In the genomic region with DNA sequence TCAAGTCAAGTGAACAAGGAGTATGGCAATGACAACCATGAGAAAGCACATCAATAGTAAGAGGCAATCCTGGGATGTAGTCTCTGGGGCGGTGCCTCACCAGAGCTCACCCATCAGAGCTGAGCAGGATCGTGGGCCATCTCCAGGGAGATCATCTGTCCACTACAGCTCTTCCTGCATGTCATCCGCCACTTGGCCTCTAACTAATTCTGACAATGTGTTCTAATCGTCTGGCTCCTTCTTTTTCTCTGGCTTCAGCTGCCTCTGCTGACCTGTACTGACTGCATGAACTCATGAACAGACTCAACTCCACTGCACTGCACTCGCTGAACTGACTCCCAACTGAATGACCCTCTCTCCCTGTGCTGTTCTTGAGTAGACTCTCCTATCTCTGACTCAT, we compare ENCODE assay signal across 30 mouse cellular contexts.
"Had no signal": no experiment of that assay in that cellular context is flagged by ENCODE, and none has a peak within 500 bp of the region (broad histone marks: within the 10 kb centered on the region; RNA-seq: fewer than 3 reads in every experiment).

No protein-coding gene starts in this region.

- ATAC-seq: liver, embryonic 12.5 days; liver, postnatal 0 days; lung, postnatal 0 days; midbrain, embryonic 15.5 days; midbrain, embryonic 16.5 days had no signal

- DNase-seq: left cerebral cortex, postnatal 4 days; liver; liver, embryonic 13.5 days; liver, postnatal 0 days; lung, adult 18-20 months; lung, adult 2 months; lung, embryonic 14.5 days; lung, postnatal 10 days; lung, postnatal 14 days; lung, postnatal 36 days; lung, postnatal 4 days; midbrain, embryonic 14.5 days had no signal

- H3K27me3 ChIP-seq: limb, embryonic 12.5 days; limb, embryonic 15.5 days; liver, embryonic 12.5 days; liver, embryonic 13.5 days; liver, embryonic 15.5 days; lung, embryonic 15.5 days; midbrain, embryonic 12.5 days; midbrain, embryonic 15.5 days; neural tube, embryonic 12.5 days had no signal

- H3K4me3 ChIP-seq: limb, embryonic 10.5 days; limb, embryonic 12.5 days; limb, embryonic 13.5 days; limb, embryonic 15.5 days; liver, embryonic 12.5 days; liver, embryonic 13.5 days; liver, embryonic 15.5 days; lung, embryonic 15.5 days; megakaryocyte, embryonic 14.5 days; midbrain, embryonic 10.5 days; midbrain, embryonic 12.5 days; midbrain, embryonic 15.5 days; myocyte; neural tube, embryonic 12.5 days had no signal

- H3K4me1 ChIP-seq: limb, embryonic 10.5 days; limb, embryonic 12.5 days; limb, embryonic 15.5 days; liver, embryonic 12.5 days; liver, embryonic 13.5 days; liver, embryonic 15.5 days; midbrain, embryonic 10.5 days; midbrain, embryonic 12.5 days; midbrain, embryonic 15.5 days; neural tube, embryonic 12.5 days had no signal

- H3K9me3 ChIP-seq: limb, embryonic 10.5 days; limb, embryonic 12.5 days; limb, embryonic 13.5 days; limb, embryonic 15.5 days; liver, embryonic 12.5 days; liver, embryonic 13.5 days; liver, embryonic 15.5 days; lung, embryonic 15.5 days; megakaryocyte, embryonic 14.5 days; midbrain, embryonic 10.5 days; midbrain, embryonic 12.5 days; midbrain, embryonic 15.5 days; neural tube, embryonic 12.5 days had no signal

- H3K9ac ChIP-seq: limb, embryonic 12.5 days; limb, embryonic 13.5 days; limb, embryonic 15.5 days; liver, embryonic 12.5 days; liver, embryonic 13.5 days; liver, embryonic 14.5 days; liver, embryonic 15.5 days; liver, postnatal 0 days; lung, embryonic 14.5 days; lung, embryonic 15.5 days; midbrain, embryonic 12.5 days; midbrain, embryonic 15.5 days; neural tube, embryonic 12.5 days had no signal

- H3K36me3 ChIP-seq: limb, embryonic 10.5 days; limb, embryonic 12.5 days; limb, embryonic 13.5 days; limb, embryonic 15.5 days; liver, embryonic 12.5 days; liver, embryonic 13.5 days; liver, embryonic 15.5 days; lung, embryonic 15.5 days; midbrain, embryonic 10.5 days; midbrain, embryonic 12.5 days; midbrain, embryonic 15.5 days; neural tube, embryonic 12.5 days had no signal

- H3K27ac ChIP-seq: limb, embryonic 10.5 days; limb, embryonic 12.5 days; limb, embryonic 13.5 days; limb, embryonic 15.5 days; liver, embryonic 12.5 days; liver, embryonic 13.5 days; liver, embryonic 14.5 days; liver, embryonic 15.5 days; lung, embryonic 15.5 days; macrophage; midbrain, embryonic 10.5 days; midbrain, embryonic 12.5 days; midbrain, embryonic 15.5 days; neural tube, embryonic 12.5 days had no signal

- H3K4me2 ChIP-seq: limb, embryonic 12.5 days; limb, embryonic 13.5 days; limb, embryonic 15.5 days; liver, embryonic 11.5 days; liver, embryonic 12.5 days; liver, embryonic 13.5 days; liver, embryonic 15.5 days; lung, embryonic 14.5 days; lung, embryonic 15.5 days; midbrain, embryonic 12.5 days; midbrain, embryonic 15.5 days; neural tube, embryonic 12.5 days had no signal
